Mouse (Mus musculus) testis, adult 2 months (tissue): Measurements from ENCODE around the gene Gm6803. TPM values are rescaled to one million over a fixed set of nuclear protein-coding genes. Genes with fewer than 3 reads are reported as not detected.
"Not testable (repeated sequence)": the region's sequence is repeated elsewhere in the genome, so short reads cannot be mapped to it uniquely, and the experiment has no call there.

ENCODE experiments used
- H3K27ac ChIP-seq: fragments of 200-500 bp; 2 replicates; pipeline ENCODE4 v1.5.1; 2012; ENCODE audit warnings: low read depth, low read length; ENCODE audit not compliant: control insufficient read depth, insufficient read depth
- H3K27me3 ChIP-seq: fragments of 200-500 bp; 2 replicates; pipeline ENCODE4 v1.6.1; 2012; ENCODE audit warnings: mild to moderate bottlenecking, low read length, moderate library complexity; ENCODE audit not compliant: control insufficient read depth, insufficient read depth
- H3K36me3 ChIP-seq: fragments of 200-500 bp; 2 replicates; pipeline ENCODE4 v1.6.1; 2012; ENCODE audit warnings: mild to moderate bottlenecking, low read length; ENCODE audit not compliant: control insufficient read depth, insufficient read depth
- H3K4me1 ChIP-seq: fragments of 200-500 bp; 2 replicates; pipeline ENCODE4 v1.6.1; 2012; ENCODE audit warnings: low read length; ENCODE audit not compliant: control insufficient read depth, insufficient read depth
- H3K4me3 ChIP-seq: fragments of 200-500 bp; 2 replicates; pipeline ENCODE4 v1.5.1; 2012; ENCODE audit warnings: low read depth, mild to moderate bottlenecking, low read length, moderate library complexity, mixed read lengths; ENCODE audit not compliant: control insufficient read depth
- polyA plus RNA-seq: library from polyadenylated mRNA; depleted of rRNA; stranded (reverse); fragments of >200 nt; gene quantifications from 2 replicates; pipeline ENCODE4 v1.2.3, GENCODE M21; 2012; rRNA removed

Gene Gm6803
- polyA plus RNA-seq, result not detected in 2 replicates

GRCm38 (mm10) chr12:88018671-88019070, at the start of gene Gm6803:
Gene Gm6803 (minus strand): TSS chr12:88018771.
- not testable (repeated sequence) for H3K36me3 ChIP-seq, H3K4me1 ChIP-seq, H3K27me3 ChIP-seq, H3K27ac ChIP-seq, H3K4me3 ChIP-seq

- H3K4me3 ChIP-seq, H3K4me1 ChIP-seq, H3K27ac ChIP-seq, H3K36me3 ChIP-seq, H3K27me3 ChIP-seq: not testable (repeated sequence)
Observed at GRCm38 (mm10) chr12:88045226-88045625, 26.7 kb upstream of the Gm6803 start.

GRCm38 (mm10) chr12:88039703-88040102, 21.1 kb upstream of the Gm6803 start:
- H3K27me3 ChIP-seq, H3K27ac ChIP-seq, H3K36me3 ChIP-seq, H3K4me1 ChIP-seq, H3K4me3 ChIP-seq: not testable (repeated sequence)

GRCm38 (mm10) chr12:88039062-88039461, 20.5 kb upstream of the Gm6803 start:
- H3K27ac ChIP-seq, H3K36me3 ChIP-seq, H3K4me1 ChIP-seq, H3K4me3 ChIP-seq, H3K27me3 ChIP-seq: not testable (repeated sequence)

GRCm38 (mm10) chr12:88032250-88032649, 13.7 kb upstream of the Gm6803 start:
- H3K4me1 ChIP-seq, H3K4me3 ChIP-seq, H3K27ac ChIP-seq, H3K36me3 ChIP-seq, H3K27me3 ChIP-seq: not testable (repeated sequence)

GRCm38 (mm10) chr12:88026704-88027103, 8.1 kb upstream of the Gm6803 start, which contains the start of gene Gm2056:
Gene Gm2056 (plus strand): TSS chr12:88027004.
- not testable (repeated sequence) for H3K4me1 ChIP-seq, H3K27ac ChIP-seq, H3K4me3 ChIP-seq, H3K36me3 ChIP-seq, H3K27me3 ChIP-seq

- not testable (repeated sequence) for H3K4me3 ChIP-seq, H3K36me3 ChIP-seq, H3K4me1 ChIP-seq, H3K27me3 ChIP-seq, H3K27ac ChIP-seq
Observed at GRCm38 (mm10) chr12:88011548-88011947, 7.0 kb downstream of the Gm6803 start, which contains the start of gene Gm2075. Gene Gm2075 (plus strand): TSS chr12:88011848.

GRCm38 (mm10) chr12:88004118-88004517, 14.5 kb downstream of the Gm6803 start:
- H3K4me1 ChIP-seq, H3K27ac ChIP-seq, H3K36me3 ChIP-seq, H3K4me3 ChIP-seq, H3K27me3 ChIP-seq: not testable (repeated sequence)

- H3K36me3 ChIP-seq, H3K4me1 ChIP-seq, H3K27me3 ChIP-seq, H3K4me3 ChIP-seq, H3K27ac ChIP-seq: not testable (repeated sequence)
Observed at GRCm38 (mm10) chr12:87984000-87984399, 34.6 kb downstream of the Gm6803 start.

Other genes with a start within 250 kb of the Gm6803 start
- gene Gm21319, start 243.0 kb downstream of the Gm6803 start, polyA plus RNA-seq, result not detected in 2 replicates
- not detected in 2 replicates for gene Gm21936, start 223.3 kb downstream of the Gm6803 start, polyA plus RNA-seq
- 0.46 and 1.4 TPM in 2 replicates for gene BB287469, start 202.2 kb downstream of the Gm6803 start, polyA plus RNA-seq
- not detected in 2 replicates for gene Gm2001, start 176.4 kb downstream of the Gm6803 start, polyA plus RNA-seq
- not detected in 2 replicates for gene Gm2016, start 144.7 kb downstream of the Gm6803 start, polyA plus RNA-seq
- not detected in 2 replicates for gene Gm2022, start 123.4 kb downstream of the Gm6803 start, polyA plus RNA-seq
- gene Gm2035, start 98.9 kb downstream of the Gm6803 start, polyA plus RNA-seq, result not detected in 2 replicates
- gene Gm2042, start 64.7 kb downstream of the Gm6803 start, polyA plus RNA-seq, result 0.49 TPM in 1 of 2 replicates, not detected in the other
- not detected in 2 replicates for gene Gm2075, start 6.9 kb downstream of the Gm6803 start, polyA plus RNA-seq
- not detected in 2 replicates for gene Gm2056, start 8.2 kb upstream of the Gm6803 start, polyA plus RNA-seq
- gene Gm16368, start 64.9 kb upstream of the Gm6803 start, polyA plus RNA-seq, result not detected in 2 replicates
- gene Gm10436, start 163.3 kb upstream of the Gm6803 start, polyA plus RNA-seq, result not detected in 2 replicates
- gene Gm8332, start 231.3 kb upstream of the Gm6803 start, polyA plus RNA-seq, result not detected in 2 replicates